Mouse (Mus musculus): ENCODE data around the gene Hmgxb4. TPM values are rescaled to one million over a fixed set of nuclear protein-coding genes. Genes with fewer than 3 reads are reported as not detected.

Hmgxb4 gene
- polyA plus RNA-seq (2014; fragmentation: Illumina TruSeq; extraction: RNeasy Lipid Tissue Mini Kit (QIAGEN cat#74804); ENCODE audit: low read depth, low replicate concordance) = 19.3 TPM

DNA sequence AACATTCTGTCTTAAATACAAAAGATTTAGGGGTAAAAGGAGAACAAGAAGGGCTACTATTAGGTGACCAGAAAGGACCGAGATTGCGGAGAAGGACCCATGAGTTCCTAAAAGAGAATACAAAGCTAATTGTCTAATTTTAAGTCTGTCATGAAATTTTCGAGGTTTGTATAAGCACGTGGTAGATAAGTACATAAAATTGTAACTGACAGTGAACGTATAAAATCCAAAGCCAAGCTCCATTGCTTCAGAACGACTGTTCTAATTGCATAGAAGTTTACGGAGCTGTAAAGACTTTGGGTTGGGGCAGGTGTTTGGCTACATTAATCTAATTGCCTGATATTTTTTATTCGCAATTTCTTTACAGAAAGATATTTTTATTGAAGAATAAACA lies at the start of gene Hmgxb4:
TSS of gene Hmgxb4 (plus strand) at position 276 of the 394 bp plus-strand sequence.

DNA sequence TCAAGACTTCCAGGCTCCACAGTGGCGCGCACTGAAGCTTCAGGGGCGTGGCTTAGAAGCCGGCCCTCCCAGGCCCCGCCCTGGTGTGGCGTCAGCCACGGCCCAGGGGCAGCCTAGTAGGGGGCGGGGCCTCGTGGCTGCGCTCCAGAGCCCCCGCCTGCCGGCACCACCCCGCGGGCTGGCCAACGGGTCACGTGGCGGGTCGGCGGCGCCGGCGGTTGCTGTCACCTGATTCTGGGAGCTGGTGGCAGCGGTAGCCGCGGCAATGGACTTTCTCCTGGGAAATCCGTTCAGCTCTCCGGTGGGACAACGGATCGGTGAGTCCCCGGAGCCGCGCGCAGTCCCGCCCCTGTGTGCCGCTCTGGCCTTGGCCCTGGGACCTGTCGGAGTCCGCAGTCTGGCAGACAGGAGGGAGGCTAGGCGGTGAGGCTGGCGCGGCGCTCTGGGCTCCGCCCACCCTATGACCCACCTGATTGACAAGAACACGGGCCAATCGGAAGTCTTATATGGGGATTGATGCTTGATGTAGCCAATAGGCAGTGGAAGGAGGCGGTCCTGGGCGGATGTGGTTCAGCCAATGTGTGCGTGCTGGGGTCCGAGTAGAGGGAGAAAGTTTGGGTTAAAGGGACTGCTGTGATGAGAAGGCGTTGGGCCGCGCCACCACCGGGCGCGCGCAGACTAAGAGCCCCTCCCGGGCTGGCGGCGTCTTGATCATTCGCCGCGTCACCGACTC lies 40.5 kb downstream of the Hmgxb4 start, which contains the start of gene Tom1:
TSS of gene Tom1 (plus strand) at position 195 of the 733 bp plus-strand sequence.

Other genes starting within 250 kb of the Hmgxb4 start
- gene Isx, start 120.2 kb upstream of the Hmgxb4 start, polyA plus RNA-seq (2014; fragmentation: Illumina TruSeq; extraction: RNeasy Lipid Tissue Mini Kit (QIAGEN cat#74804); ENCODE audit: low read depth, low replicate concordance) = not detected
- 1.3 TPM for gene Tom1, start 40.3 kb downstream of the Hmgxb4 start, polyA plus RNA-seq (2014; fragmentation: Illumina TruSeq; extraction: RNeasy Lipid Tissue Mini Kit (QIAGEN cat#74804); ENCODE audit: low read depth, low replicate concordance)
- 5.7 TPM for gene Hmox1, start 100.3 kb downstream of the Hmgxb4 start, polyA plus RNA-seq (2014; fragmentation: Illumina TruSeq; extraction: RNeasy Lipid Tissue Mini Kit (QIAGEN cat#74804); ENCODE audit: low read depth, low replicate concordance)
- 0.28 TPM for gene Mcm5, start 116.2 kb downstream of the Hmgxb4 start, polyA plus RNA-seq (2014; fragmentation: Illumina TruSeq; extraction: RNeasy Lipid Tissue Mini Kit (QIAGEN cat#74804); ENCODE audit: low read depth, low replicate concordance)
- 0.16 TPM for gene Rasd2, start 220.6 kb downstream of the Hmgxb4 start, polyA plus RNA-seq (2014; fragmentation: Illumina TruSeq; extraction: RNeasy Lipid Tissue Mini Kit (QIAGEN cat#74804); ENCODE audit: low read depth, low replicate concordance)